Mouse (Mus musculus) ovary, postnatal 10 days (tissue): ENCODE data around the gene Gstt3.
"Not testable (repeated sequence)": the region's sequence is repeated elsewhere in the genome, so short reads cannot be mapped to it uniquely, and the experiment has no call there.

ENCODE experiments used
- DNase-seq: peaks from one replicate; pipeline ENCODE4 v3.0.0; 2022; ENCODE audit warnings: low spot score

Gene Gstt3

GRCm38 (mm10) chr10:75779206-75780174, 1.7 kb downstream of the Gstt3 start:
- DNase-seq = no peak

DNA sequence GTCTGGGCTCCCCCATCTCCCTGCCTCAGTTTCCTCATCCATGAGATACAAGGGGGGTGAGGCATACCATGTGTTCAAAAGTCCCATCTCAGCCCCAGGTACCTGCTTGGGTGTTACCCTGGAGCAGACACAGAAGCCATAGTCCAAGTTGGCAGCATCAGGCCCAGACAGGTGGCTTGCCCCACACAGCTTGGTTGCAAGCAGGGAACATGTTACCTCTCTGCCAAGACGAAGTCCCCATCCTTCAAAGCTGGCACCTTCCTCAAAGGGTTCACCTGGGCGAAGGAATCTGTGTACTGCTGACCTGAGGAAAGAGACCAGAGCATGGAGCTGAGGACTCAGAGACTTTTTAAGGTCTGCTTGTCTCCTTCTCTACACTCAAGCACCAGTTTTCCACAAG, 3.3 kb downstream of the Gstt3 start:
- no peak for DNase-seq

GRCm38 (mm10) chr10:75776562-75776961, 4.7 kb downstream of the Gstt3 start:
- no peak for DNase-seq

DNA sequence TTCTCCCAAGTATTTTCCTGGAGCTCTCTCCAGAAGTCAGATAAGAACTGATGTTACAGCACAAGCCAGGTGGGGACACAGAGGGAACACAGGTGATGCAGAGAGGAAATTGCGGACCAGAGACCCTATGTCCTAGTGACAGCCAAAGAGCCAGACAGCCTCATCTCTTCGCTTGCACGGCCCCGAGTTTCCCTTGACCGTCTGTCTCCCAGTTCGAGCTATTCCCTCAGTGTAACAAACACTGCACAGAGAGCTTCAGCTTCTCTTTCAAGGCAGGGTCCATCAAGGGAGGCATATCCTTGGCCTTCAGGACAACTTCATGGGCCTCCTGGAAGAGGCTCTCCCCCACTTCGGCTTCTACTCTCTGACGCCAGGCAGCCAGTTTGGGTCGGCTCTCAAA, 6.6 kb downstream of the Gstt3 start:
- no peak for DNase-seq

- no peak for DNase-seq
Observed at GRCm38 (mm10) chr10:75774102-75774501, 7.1 kb downstream of the Gstt3 start.

- peak; percentile 58 for DNase-seq
Observed at GRCm38 (mm10) chr10:75772795-75773664, 8.2 kb downstream of the Gstt3 start, which contains the start of gene Ddt. TSS of gene Ddt (minus strand) at chr10:75773414.

- DNase-seq = not testable (repeated sequence)
Observed at GRCm38 (mm10) chr10:75767756-75768155, 13.5 kb downstream of the Gstt3 start.

GRCm38 (mm10) chr10:75766856-75767255, 14.4 kb downstream of the Gstt3 start:
- no peak for DNase-seq

DNA sequence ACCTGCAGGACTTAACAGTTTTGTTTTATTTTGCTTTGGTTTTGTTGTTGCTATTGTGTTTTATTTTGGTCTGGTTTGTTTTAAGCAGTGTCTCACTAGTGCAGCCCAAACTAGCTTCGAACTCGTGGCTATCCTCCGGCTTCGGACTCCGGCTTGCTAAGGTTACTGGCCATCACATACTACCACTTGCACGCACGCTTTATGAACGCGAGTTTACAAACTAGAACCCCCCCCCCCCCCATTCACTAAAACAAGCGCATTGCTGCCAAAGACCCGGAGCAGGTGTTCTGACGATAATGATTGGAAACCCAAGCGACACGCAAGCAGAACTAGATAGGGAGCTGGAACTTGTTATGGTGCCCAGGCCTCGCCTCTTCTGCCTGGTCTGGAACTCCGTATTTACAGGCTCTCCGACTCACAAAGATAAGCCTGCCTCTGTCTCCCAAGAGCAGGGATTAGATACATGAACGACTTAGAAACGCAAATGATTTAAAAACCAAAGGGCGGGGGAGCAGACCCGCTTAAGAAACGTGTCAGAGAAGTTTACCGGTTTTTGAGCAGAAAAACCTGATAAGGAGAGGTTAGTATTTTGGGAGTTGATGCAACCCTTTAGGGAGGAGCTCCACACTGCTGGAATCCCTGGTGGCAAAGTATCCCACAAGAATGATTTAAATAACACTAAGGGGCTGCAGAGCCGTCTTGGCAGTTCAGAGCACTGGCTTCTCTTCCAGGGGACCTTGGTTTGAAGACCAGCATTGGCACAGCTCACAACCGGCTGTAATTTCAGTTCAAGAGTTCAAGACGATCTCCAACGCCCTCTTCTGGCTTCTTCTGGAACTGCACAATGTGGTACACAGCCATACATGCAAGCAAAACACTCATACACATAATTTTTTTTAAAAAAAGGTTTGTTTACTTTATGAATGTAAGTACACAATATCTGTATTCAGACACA, 16.4 kb downstream of the Gstt3 start:
- no peak for DNase-seq

- DNase-seq = peak; percentile 95
Observed at GRCm38 (mm10) chr10:75763682-75764518, 17.3 kb downstream of the Gstt3 start, which contains the start of gene Cabin1. TSS of gene Cabin1 (minus strand) at chr10:75764341.

- no peak for DNase-seq
Observed at GRCm38 (mm10) chr10:75762413-75762812, 18.8 kb downstream of the Gstt3 start.

DNA sequence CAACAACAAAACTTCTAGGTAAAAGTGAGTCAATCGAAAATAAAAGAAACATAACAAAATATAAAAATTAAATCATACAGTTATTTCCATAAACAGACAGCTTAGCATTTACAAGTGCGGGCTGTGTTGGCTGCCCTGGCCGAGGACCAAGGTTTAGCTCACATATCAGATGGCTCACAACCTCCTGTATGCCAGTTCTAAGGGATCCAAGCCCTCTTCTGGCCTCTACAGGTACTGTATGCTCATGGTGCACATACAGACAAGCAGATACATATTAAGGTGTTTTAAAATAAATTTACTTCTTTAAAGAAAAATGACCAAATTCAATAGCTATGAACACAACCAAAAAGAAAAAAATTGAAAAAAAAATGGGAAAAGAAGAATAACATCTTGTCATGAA, 20.9 kb downstream of the Gstt3 start:
- no peak for DNase-seq

GRCm38 (mm10) chr10:75756719-75757118, 24.5 kb downstream of the Gstt3 start:
- no peak for DNase-seq

DNA sequence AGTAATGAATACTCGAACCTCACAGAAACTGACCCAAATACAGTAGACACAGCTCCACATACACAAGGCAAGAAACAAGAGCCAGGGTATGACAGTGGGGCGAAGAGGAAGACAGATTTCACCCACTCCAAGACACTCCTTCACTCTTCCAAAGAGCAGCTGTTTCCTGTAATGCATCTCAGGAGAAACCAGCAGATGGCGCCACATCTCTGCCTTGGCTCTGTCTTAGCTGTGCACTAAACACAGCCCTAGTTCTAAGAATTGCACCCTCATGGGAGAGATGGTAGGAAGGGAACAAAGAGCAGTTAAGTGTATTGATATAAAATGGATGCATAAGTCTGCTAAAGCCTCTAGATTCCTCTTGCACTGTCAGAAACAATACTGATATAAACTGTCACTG, 37.2 kb downstream of the Gstt3 start:
- DNase-seq = peak; percentile 72

- no peak for DNase-seq
Observed at GRCm38 (mm10) chr10:75743369-75743768, 37.8 kb downstream of the Gstt3 start.

- DNase-seq = no peak
Observed at GRCm38 (mm10) chr10:75740866-75741265, 40.3 kb downstream of the Gstt3 start.

DNA sequence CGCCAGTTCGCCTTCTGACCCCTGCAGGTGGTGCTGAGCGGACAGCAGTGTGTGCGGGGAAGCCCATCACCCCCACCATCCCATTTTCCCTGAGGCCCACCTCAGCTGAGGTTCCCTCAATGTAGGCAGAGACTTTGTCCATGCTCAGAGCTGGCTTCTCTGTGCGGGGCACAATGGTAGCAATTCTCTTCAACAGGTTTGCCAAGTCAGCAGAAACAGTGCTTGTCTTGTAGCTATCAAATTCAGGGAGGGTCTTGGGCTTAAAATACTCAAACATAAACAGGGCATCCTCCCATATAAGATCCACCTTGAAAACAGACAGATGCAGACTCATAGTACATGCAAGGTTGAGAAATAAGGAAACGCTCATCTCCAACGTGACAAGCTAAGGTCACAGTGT, 55.8 kb downstream of the Gstt3 start:
- no peak for DNase-seq
